Mouse (Mus musculus) forebrain, embryonic 11.5 days (tissue): Measurements from ENCODE around the gene Car12. TPM values are rescaled to one million over a fixed set of nuclear protein-coding genes. Genes with fewer than 3 reads are reported as not detected.

ENCODE experiments used
- ATAC-seq: fragments of 200-750 bp; cut with Nextera tagmentation; replicated peaks from 2 replicates; pipeline ENCODE4 v1.8.0; 2017; ENCODE audit warnings: moderate TSS enrichment; ENCODE audit not compliant: low FRiP score
- DNase-seq: peaks from one replicate; pipeline ENCODE4 v3.0.0-alpha.2; 2017; ENCODE audit warnings: low spot score
- H3K27ac ChIP-seq: fragments of 300-500 bp; sonication (generic); 2 replicates; pipeline ENCODE4 v1.5.1; 2014; ENCODE audit warnings: low read depth, low read length
- H3K27me3 ChIP-seq: fragments of 300-500 bp; sonication (generic); 2 replicates; pipeline ENCODE4 v1.6.1; 2014; ENCODE audit warnings: mild to moderate bottlenecking, low read length, mixed read lengths; ENCODE audit not compliant: control insufficient read depth, insufficient read depth
- H3K36me3 ChIP-seq: fragments of 300-500 bp; sonication (generic); 2 replicates; pipeline ENCODE4 v1.6.1; 2014; ENCODE audit warnings: mild to moderate bottlenecking, low read length, moderate library complexity, mixed read lengths; ENCODE audit not compliant: control insufficient read depth, insufficient read depth
- H3K4me1 ChIP-seq: fragments of 300-500 bp; sonication (generic); replicated peaks from 2 replicates; pipeline ENCODE4 v1.6.1; 2014; ENCODE audit warnings: low read length, mixed read lengths; ENCODE audit not compliant: control insufficient read depth, insufficient read depth
- H3K4me2 ChIP-seq: fragments of 300-500 bp; sonication (generic); 2 replicates; pipeline ENCODE4 v1.6.1; 2014; ENCODE audit warnings: low read depth, mild to moderate bottlenecking, low read length, moderate library complexity, mixed read lengths; ENCODE audit not compliant: severe bottlenecking
- H3K4me3 ChIP-seq: fragments of 300-500 bp; sonication (generic); 2 replicates; pipeline ENCODE4 v1.5.1; 2014; ENCODE audit warnings: low read depth, low read length
- H3K9ac ChIP-seq: fragments of 300-500 bp; sonication (generic); 2 replicates; pipeline ENCODE4 v1.6.1; 2014; ENCODE audit warnings: low read length
- H3K9me3 ChIP-seq: fragments of 300-500 bp; sonication (generic); 2 replicates; pipeline ENCODE4 v1.6.1; 2016; ENCODE audit warnings: low read length, mixed read lengths; ENCODE audit not compliant: control insufficient read depth
- whole genome bisulfite sequencing: fragments of 180-500 bp; shearing (Covaris S2); extraction: QIAGEN DNeasy Blood & Tissue Kit; methylation state at CpG from one replicate; pipeline ENCODE4 v1.1.7; 2014; 5-methylcytosine and 5-hydroxymethylcytosine counted together
- polyA plus RNA-seq: library from polyadenylated mRNA; unstranded; fragments of >200 nt; fragmentation: Nextera tagmentation; extraction: Ambion mirVana; gene quantifications from 2 replicates; pipeline ENCODE4 v1.2.1, GENCODE M21; 2014

Gene Car12
- polyA plus RNA-seq, 1 experiment from 2014 or later: 1.1 TPM

DNA sequence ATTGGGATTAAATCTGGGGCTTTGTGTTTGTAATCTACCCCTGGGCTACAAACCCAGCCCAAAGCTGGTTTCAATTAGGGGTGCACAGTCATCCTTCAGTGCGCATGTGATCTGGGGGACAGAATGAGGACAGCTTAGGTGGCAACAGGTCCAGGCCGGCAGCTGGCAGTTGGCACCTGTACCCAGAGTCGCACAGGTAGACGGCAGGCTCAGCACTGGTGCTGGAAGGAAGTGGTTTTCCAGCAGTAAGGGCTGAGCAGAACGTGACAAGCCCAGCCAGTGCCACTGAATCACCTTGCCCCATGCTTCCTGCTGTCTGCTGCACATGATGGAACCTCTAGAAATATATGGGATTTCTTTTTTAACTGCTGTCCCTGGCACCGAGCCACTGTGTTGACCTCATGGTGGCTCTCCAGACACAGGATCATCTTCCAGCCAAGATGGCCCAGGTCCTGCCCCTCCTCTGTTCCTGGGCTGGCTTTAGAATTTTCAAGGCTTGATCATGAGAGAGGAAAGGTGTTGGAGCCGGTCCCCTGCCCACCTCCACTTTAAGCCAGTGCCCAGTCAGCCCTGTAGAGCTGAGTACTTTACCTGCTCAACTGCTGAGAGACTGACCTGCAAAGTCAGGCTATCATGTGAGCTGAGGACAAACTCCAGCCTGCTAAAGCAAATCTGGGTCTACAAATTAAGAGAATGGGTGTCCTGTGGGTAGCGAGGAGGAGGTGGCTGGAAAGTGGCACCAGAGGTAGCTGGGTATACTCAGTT is 7.4 kb downstream of the Car12 start:
- WGBS: 94% methylated on average over 8 of the region's 8 CpGs
- H3K9me3 ChIP-seq: no peaks in the 10 kb centered on the region
- no peaks in the 10 kb centered on the region for H3K27me3 ChIP-seq
- no peak overlapping the region for H3K9ac ChIP-seq
- no peak overlapping the region for H3K27ac ChIP-seq
- no peak for ATAC-seq
- no peak for DNase-seq
- H3K36me3 ChIP-seq: no peaks in the 10 kb centered on the region
- no peak overlapping the region for H3K4me2 ChIP-seq
- H3K4me3 ChIP-seq: no peak overlapping the region
- H3K4me1 ChIP-seq: no peaks in the 10 kb centered on the region; the same call in 1 of the 2 replicates

DNA sequence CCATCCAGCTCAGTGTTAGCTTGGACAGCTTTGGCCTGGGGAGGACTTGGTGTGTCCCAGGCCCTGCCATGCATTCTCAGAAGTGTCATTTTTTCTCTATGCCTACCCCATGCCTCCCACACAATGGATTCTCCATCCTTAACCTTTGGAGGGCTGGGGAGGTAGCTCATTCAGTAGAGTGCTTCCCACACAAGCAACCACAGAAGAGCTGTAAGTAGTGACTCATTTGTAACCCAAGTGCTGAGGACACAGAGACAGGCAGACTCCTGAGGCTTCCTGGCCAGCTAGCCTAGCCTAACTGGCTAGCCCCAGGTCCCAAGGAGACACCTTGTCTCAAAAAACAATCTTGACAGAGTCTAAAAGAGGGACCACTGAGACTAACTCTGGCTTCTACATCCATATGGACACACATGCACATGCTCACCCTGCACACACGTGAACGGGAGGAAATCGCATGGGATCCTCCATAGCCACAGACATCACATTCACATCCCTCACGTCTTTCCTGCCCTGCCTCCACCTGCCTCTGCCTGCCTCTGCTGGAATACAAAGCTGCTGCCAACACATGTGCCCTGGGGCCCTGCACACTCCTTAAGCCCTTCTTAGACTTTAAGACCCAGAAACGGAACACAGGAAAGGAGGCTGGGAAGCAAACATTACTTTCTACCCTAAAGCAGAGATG is 8.8 kb downstream of the Car12 start:
- no peaks in the 10 kb centered on the region; the same call in 1 of the 2 replicates for H3K4me1 ChIP-seq
- no peak overlapping the region for H3K27ac ChIP-seq
- H3K4me3 ChIP-seq: no peak overlapping the region
- no peak for DNase-seq
- WGBS: 78% methylated on average over 5 of the region's 5 CpGs
- H3K27me3 ChIP-seq: no peaks in the 10 kb centered on the region
- H3K9ac ChIP-seq: no peak overlapping the region
- H3K9me3 ChIP-seq: no peaks in the 10 kb centered on the region
- ATAC-seq: no peak
- no peak overlapping the region for H3K4me2 ChIP-seq
- no peaks in the 10 kb centered on the region for H3K36me3 ChIP-seq

DNA sequence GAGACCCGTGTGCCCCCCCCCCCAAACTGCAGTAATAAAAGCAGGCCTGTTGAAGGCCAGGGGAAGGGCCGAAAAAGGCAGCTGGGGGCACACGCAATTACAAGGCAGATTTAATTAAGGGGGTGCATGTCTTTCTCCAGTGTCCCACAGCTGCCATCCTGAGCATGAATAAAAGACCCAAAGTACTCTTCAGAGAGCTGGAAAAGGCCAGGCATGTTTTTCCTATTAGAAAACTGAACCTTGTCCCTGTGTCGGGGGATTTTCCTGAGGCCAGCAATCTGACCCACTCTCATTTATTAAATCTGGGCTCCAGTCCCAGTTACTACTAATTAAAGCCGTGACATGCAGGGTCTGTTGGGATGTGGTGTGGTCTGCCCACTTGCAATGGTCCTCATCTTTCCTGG is 9.4 kb downstream of the Car12 start:
- no peak overlapping the region for H3K4me2 ChIP-seq
- ATAC-seq (no peak), DNase-seq (no peak)
- H3K36me3 ChIP-seq: no peaks in the 10 kb centered on the region
- no peak overlapping the region for H3K4me3 ChIP-seq
- no peak overlapping the region for H3K9ac ChIP-seq
- 64% methylated on average over 5 of the region's 5 CpGs for WGBS
- H3K27me3 ChIP-seq: no peaks in the 10 kb centered on the region
- no peak overlapping the region for H3K27ac ChIP-seq
- H3K4me1 ChIP-seq: no peaks in the 10 kb centered on the region; the same call in 1 of the 2 replicates
- no peaks in the 10 kb centered on the region for H3K9me3 ChIP-seq

DNA sequence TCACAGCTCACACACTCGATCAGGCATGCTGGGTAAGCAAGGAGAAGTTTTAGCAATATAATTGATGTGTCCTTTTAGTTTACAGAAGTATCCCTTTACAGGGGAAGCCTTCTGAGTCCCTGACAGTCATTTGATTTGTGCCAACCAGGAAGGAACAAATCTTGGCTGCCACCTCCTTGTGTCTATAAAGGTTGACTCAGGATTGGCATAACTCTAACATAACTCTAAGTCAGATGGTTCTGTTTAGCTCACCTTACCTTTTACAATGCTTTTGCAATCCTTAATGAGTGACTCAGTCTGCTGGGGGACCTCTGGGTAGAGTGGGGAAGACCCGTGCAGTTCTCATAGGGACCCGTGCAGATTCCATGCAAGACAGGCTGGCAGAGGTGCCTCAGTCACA is 12.1 kb downstream of the Car12 start:
- Histone ChIP-seq H3K9ac (no peak overlapping the region), H3K9me3 (no peaks in the 10 kb centered on the region), H3K4me3 (no peak overlapping the region), H3K4me2 (no peak overlapping the region), H3K4me1 (no peaks in the 10 kb centered on the region), H3K36me3 (no peaks in the 10 kb centered on the region), H3K27me3 (no peaks in the 10 kb centered on the region), H3K27ac (no peak overlapping the region)
- no peak for ATAC-seq
- no peak for DNase-seq
- 82% methylated on average over 3 of the region's 3 CpGs for WGBS

DNA sequence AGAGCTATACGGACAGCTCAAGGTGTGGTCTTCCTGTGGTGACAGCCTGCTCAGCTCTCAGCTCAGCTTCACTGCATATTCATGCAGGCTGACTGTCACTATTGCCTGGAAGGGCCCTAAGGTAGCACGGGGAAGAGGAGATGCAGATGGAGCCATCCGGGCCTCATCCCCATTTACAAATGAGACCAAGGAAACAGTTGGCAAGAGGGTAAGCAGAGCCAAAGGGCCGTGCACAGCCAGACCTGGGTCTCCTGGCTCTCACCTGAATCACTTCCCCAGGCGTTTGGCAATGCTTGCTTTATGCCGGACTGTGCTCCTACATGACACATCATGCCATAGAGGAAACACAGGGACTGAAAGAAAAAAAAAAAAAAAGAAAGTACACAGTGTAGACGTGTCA is 13.8 kb downstream of the Car12 start:
- DNase-seq (no peak), ATAC-seq (no peak)
- Histone ChIP-seq H3K4me3 (no peak overlapping the region), H3K9me3 (no peaks in the 10 kb centered on the region), H3K9ac (no peak overlapping the region), H3K4me2 (no peak overlapping the region), H3K36me3 (no peaks in the 10 kb centered on the region), H3K27ac (no peak overlapping the region), H3K27me3 (no peaks in the 10 kb centered on the region), H3K4me1 (no peaks in the 10 kb centered on the region)
- 81% methylated on average over 7 of the region's 7 CpGs for WGBS

DNA sequence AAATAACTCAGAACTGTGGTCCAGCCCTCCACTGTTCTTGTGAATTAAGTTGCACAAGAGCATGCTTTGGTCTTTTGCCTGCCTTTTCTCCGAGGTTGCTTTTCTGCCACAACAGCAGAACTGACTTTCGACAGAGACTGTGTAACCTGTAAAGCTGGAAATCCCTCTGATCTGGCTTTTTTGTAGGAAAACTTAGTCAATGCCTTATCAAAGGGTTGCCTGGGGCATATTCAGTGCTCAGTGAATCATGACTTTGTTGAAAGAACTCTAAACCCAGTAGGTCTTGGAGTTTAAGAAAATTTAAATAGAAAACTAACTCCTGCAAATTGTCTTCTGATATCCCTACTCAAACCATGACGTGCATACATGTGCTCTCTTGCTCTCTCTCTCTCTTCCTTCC is 17.1 kb downstream of the Car12 start:
- Histone ChIP-seq H3K4me2 (no peak overlapping the region), H3K27ac (no peak overlapping the region), H3K36me3 (no peaks in the 10 kb centered on the region), H3K9me3 (no peaks in the 10 kb centered on the region), H3K9ac (no peak overlapping the region), H3K4me1 (no peaks in the 10 kb centered on the region), H3K27me3 (no peaks in the 10 kb centered on the region), H3K4me3 (no peak overlapping the region)
- DNase-seq (no peak), ATAC-seq (no peak)
- WGBS: 57% methylated on average over 3 of the region's 3 CpGs

DNA sequence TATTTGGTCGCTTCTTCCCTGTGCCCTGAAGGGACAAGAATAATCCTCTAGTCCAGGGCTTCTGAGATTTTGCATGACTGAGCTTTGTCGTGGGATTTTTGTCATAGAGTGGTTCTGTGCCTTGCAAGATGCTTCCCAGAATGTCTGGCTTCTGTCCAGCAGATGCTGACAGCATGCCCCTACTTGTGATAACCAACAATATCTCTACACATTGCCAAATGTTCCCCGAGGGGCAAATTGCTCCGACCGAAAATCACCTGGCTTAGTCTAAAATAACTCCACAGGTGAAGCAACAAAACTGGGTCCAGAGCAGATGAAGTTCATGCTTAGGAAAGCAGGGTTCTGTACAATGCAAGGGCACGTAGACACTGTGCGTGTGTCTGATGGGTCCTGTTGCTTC is 17.8 kb downstream of the Car12 start:
- Histone ChIP-seq H3K9me3 (no peaks in the 10 kb centered on the region), H3K4me3 (no peak overlapping the region), H3K4me2 (no peak overlapping the region), H3K9ac (no peak overlapping the region), H3K27me3 (no peaks in the 10 kb centered on the region), H3K4me1 (no peaks in the 10 kb centered on the region), H3K36me3 (no peaks in the 10 kb centered on the region), H3K27ac (no peak overlapping the region)
- DNase-seq (no peak), ATAC-seq (no peak)
- 86% methylated on average over 7 of the region's 7 CpGs for WGBS

DNA sequence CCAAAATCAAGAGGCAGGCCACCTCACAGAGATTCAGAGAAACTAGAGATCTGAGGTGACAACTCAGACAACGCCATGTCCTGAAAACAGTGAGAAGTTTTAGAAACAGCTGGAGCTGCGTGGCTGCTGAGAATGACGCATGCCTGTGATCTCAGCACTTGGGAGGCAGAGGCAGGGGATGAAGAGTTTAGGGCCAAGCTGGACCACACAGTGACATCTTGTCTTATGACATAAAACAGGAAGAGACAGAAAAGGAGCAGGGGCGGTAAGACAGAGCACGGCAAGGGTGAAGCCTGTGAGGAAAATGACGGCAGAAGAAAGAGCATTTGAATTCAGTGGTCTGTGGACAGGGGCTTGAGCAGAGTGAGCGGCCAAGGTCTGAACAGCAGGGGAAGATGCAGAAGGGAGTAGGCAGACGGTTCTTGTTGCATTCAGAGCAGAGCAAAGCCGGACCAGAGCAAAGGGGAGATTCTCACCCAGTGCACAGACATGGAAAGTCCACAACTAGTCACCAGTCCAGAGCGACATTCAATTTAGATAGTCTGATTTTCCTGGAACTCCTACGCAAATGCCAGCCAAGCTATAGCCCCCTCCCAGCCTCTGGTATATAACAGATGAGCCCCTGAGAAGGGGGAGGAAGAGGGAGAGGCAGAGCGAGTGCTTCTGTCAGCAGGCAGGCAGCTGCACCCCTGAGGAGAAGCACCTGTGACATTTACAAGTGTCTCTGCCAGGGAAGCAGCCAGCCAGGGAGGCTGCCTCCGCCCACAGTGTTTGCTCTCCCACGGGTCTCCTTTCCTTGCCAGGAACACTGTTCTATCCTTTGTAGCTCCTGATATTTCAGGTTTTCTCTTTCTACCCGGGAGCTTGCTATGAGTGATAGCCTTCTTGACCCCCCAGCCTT is 19.6 kb downstream of the Car12 start:
- no peak for ATAC-seq
- Histone ChIP-seq H3K4me1 (no peaks in the 10 kb centered on the region), H3K27ac (no peak overlapping the region), H3K4me2 (no peak overlapping the region), H3K4me3 (no peak overlapping the region), H3K9ac (no peak overlapping the region), H3K36me3 (no peaks in the 10 kb centered on the region), H3K27me3 (no peaks in the 10 kb centered on the region), H3K9me3 (no peaks in the 10 kb centered on the region)
- DNase-seq: no peak
- WGBS: 61% methylated on average over 15 of the region's 15 CpGs
